Mouse (Mus musculus): ENCODE measurements around the gene 4930544D05Rik.

4930544D05Rik gene

DNA sequence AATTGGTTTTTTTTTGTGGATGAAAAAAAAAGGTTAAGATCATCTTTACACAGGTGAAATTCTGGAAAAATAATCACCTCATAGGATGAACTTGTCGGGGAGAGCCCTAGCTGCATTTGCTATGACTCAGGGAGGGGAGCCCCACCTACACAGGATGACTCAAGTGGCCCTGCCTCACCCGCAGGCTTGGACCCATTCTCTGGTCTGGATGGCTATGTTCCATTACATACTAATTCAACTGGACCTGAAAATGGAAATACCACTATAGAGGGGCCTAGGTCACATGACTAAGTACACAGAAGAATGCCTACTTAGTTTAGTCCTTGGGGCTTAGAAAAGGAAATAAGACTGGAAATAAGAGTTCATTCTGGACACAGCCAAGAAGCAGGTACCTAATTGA lies 35.7 kb downstream of the 4930544D05Rik start:
- in situ Hi-C loops (cut with MboI; ENCODE audit: low pct_unique_long_range_greater_than_20kb in 1 of 2, low sequenced_read_pairs in 2 of 2, unreplicated experiment in 1 of 2), result no loop called here

DNA sequence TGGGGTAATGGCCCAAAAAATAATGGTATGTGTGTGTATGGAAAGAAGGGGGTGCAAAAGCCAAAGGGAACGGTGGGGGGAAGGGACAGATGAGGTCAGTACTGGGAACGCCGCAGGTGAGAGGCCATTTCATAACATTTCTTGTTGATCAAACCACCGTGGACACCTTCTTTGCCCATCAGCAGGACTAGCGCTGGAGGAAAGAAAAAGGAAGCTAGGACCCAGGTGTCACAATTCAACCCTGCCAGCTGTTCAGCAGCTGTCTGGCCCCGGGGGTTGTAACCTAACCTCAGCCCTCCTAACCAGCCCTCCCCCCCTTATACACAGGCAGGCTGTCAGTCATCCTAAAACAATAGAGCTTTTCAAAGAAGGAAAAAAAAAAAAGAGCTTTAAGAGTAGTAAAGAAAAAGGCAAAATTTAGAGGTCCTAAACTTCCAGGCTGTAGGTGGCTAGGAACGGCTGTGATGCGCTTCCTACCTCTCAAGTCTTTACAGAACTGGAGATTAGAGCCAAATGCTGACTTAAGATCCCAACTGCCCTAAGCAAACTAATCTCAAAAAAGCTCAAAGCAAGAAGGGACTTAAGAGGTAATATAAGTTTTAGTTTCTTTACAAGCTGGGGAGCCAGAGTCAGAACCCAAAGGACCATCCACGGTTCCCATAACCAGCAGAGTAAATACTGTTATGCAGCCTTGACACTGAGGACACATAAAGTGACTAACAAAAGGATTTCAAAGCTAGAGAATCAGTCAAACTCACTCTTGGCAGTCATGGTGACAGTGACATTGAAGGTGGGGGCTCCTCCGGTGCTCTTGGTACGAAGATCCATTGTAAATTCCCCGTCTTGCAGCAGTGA lies 36.6 kb downstream of the 4930544D05Rik start:
- in situ Hi-C loops (cut with MboI; ENCODE audit: low pct_unique_long_range_greater_than_20kb in 1 of 2, low sequenced_read_pairs in 2 of 2, unreplicated experiment in 1 of 2), result no loop called here

DNA sequence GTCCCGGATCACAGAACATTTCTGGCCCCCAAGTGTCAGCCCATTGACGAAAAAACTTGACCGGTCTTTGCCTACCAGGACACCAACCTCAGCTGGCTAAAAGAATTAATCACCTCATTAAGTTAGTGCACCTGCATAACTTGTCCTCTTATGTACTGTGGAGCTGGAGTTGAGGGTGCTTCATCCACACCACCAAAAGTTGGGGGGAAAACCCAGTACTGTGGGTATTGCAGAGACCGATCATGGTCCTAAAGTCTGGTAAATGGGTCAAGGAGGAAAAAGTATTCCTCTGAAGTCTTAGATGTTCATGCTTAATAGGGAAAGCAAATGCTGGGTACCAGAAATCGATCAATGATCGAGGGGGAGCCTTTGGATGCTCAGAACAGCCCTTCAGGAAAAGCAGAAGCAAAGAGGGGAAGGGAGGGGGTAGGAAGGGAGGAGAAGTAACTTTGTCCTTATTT lies 37.3 kb downstream of the 4930544D05Rik start:
- in situ Hi-C loops (cut with MboI; ENCODE audit: low pct_unique_long_range_greater_than_20kb in 1 of 2, low sequenced_read_pairs in 2 of 2, unreplicated experiment in 1 of 2), result no loop called here

DNA sequence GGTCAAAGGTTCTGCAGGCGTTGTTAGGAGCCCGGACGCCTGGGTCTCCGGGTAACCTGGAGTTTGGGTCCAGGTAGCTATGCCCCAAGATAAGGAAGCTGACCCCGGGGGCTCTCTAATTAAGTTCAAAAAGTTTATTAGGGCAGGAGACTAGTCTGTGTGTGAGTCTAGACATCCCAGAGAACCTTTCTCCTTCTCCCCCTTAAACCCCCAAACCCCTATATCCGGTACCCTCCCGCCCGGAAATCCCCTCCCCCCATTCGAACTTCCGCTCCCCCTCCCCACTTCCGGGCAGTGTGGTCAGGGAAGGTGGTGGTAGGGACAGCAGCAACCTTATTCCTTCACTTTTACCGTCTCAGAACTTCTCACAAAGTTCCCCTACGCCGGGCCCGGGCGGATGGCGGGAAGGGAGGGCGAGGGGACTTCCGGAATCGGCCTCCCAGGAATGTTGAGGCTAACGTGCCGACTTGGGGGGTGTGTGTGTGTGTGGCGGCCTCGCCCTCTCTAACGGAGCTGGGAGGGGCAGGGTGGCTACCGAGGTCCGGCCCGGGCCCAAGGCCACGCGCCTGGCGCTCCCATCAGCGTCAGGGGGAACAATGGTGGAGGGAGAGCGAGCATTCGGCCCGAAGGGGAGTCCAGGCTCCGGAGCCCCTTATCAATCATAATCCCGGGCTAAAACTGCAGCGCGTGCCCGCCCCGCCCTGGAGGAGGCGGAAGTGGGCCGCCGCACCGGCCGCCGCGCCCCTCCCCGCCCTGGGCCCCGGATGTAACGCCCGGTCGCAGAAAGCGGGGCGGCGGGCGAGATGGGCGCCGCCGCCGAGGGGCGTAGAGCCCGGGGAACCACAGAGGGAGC lies 37.9 kb downstream of the 4930544D05Rik start:
- in situ Hi-C loops (cut with MboI; ENCODE audit: low pct_unique_long_range_greater_than_20kb in 1 of 2, low sequenced_read_pairs in 2 of 2, unreplicated experiment in 1 of 2), result no loop called here

DNA sequence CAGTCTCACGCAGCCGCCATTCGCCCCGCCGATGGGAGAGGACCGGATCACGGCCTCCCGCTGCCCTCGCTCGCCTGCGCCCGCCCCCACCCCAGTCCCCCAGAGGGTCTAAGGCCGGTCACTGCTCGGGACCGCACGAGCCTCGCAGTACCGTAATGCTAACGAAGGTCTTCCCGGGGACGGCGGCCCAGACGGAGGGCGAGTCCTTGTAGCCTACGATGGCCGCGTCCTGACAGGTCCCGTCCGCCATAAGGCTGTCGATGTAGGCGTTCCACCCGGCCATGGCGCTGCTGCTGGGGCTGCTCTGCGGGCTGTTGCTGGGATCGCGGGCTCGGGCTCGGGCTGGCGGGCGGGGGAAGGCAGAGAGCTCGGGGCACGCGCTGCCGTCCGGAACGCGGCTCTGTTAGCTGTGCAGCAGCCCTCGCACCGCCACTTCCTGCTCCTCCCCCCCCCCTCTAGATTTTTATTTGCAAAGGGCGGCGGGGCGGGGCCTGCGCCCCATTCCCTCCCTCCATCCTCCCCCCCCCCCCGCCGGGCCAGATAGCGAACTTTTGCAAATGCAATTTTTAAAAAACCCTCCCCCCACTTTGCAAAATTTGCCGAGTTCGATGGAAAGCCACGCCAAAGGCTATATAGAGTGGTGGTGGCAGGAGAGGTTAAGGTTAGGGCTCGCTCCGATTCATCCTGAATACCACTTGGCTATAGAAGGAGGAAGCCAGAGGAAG lies 38.7 kb downstream of the 4930544D05Rik start, which contains the start of gene Pfn1:
Pfn1 (minus strand) TSS at position 447 of the 725 bp plus-strand sequence.
- in situ Hi-C loops (cut with MboI; ENCODE audit: low pct_unique_long_range_greater_than_20kb in 1 of 2, low sequenced_read_pairs in 2 of 2, unreplicated experiment in 1 of 2), result no loop called here

DNA sequence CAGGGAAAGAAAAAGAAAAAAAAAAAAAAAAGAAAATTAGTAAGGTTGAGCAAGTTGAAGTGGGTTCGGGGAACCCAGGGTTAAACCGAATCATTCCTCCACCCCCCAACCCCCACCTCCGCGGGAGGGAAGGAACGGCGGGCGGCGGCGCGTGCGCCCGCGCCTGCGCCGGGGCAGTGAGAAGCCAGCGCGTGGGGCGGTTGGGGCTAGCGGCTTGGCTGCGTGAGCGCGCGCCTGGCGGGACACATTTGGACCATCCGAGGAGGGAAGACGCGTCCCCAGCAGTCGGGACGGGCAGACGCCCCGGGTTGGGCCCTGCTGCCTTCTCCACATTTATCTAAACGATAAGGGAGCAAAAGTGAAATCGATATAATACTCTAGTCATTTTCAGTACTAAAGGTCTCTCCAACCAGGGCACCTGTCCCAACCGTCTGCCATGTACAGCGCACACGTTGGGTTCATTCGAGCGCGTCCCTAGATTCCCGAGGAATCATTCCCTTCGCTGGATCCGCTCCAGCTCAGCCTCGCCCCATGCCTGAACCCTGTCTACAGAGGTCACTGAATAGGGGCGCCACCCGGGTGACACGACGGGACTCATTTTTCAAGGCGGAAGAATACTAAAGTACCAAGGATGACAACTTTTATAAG lies 39.4 kb downstream of the 4930544D05Rik start:
- in situ Hi-C loops (cut with MboI; ENCODE audit: low pct_unique_long_range_greater_than_20kb in 1 of 2, low sequenced_read_pairs in 2 of 2, unreplicated experiment in 1 of 2), result no loop called here

DNA sequence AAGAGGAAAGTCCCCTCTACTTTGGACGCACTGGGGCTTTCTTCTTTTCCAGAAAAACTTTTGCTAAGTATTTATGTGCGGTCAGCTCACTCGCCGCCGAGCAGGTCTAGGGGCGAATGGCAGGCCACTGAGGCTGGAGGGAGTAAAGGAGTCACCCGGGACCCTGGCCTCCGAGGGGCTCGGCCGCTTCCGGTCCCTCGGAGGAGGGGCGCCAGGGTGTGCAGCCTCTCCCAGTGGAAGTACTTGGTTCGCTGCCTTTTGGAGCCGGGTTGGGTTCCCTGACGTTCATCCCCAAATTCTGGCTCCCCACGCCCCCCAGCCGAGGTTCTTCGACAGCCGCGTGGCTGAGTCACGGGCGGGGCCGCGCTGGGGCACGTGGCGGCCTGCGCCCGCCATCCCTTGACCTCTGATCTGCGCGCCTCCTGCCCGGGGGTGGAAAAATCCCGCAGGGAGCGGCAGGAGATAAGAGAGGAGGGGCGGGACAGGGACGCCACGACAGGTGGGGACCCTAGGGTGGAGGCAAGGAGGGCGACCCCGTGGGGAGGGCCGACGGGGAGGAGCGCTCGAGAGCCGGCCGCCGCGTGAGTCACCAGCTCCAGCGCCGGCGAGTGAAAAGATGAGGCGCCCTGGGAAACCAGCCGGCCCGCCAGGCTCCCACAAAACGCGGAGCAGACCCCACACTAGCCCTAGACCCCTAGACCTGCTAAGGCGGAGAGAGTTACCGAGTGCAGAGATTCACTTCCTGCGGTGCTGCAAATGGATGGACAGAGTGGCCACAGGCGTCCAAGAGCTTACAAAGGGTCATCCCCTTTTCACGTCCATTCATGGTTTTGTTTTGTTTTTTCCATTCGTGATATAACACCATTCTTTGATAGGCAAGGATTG lies 40.2 kb downstream of the 4930544D05Rik start:
- in situ Hi-C loops (cut with MboI; ENCODE audit: low pct_unique_long_range_greater_than_20kb in 1 of 2, low sequenced_read_pairs in 2 of 2, unreplicated experiment in 1 of 2), result no loop called here

DNA sequence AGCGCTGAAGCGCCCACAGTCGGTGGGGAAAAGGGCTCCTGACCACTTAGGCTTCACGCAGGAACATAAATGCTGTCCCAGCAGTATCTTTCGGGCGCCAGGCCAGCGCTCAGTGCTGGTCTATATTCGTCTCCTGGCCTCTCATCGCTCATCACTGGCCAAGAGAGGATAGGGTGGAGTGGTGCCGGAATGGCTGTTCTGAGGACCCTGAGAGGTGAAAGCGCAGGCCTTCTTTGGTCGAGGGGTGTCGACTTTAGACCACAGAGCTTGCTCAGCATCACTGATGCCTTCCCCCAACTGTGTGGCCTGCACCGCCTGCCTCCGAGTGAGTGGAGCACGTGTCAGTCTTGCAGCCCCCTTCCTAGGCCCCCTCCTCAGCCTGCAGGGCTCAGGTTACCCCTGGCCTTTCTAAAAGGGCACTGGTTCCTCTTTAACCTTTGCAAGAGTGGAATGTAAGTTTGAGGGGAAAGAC lies 40.8 kb downstream of the 4930544D05Rik start:
- in situ Hi-C loops (cut with MboI; ENCODE audit: low pct_unique_long_range_greater_than_20kb in 1 of 2, low sequenced_read_pairs in 2 of 2, unreplicated experiment in 1 of 2), result no loop called here

DNA sequence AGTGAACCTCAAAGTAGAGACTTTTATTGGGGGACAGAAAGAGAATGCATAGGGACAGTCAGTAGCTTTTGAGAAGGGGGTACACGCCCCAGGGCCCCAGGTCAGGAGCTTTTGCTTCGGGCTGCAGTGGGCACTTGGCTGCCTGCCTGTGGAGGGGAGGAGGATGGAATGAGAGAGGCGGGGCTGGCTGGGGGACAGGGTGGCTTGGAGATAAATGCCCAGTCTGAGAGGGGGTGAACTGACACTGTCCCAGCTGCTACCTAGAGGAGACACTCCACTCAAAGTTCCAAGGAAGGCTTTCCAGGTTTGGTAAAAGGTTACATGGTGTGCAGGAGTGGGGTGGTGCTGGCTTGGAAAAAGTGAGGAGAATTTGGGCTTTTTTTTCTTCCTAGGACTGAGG lies 41.3 kb downstream of the 4930544D05Rik start, which contains the start of gene Eno3:
Eno3 (plus strand) TSS at position 239 of the 400 bp plus-strand sequence.
- in situ Hi-C loops (cut with MboI; ENCODE audit: low pct_unique_long_range_greater_than_20kb in 1 of 2, low sequenced_read_pairs in 2 of 2, unreplicated experiment in 1 of 2), result no loop called here

DNA sequence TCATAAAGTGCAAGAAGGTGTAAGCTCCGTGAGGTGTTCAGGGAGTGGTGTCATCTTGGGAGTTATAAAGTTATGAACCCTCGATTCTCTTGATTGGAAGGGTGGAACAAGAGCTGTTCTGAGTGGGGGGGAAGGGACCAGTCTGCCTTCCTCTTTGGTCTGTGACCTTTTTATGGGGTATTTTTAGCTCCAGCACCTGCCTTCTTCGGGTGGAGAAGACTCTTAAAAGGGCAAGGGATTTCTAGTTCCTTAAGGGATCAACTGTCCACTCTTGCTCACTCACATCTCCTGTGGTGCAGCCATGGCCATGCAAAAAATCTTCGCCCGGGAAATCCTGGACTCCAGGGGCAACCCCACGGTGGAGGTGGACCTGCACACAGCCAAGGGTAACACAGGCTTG lies 41.9 kb downstream of the 4930544D05Rik start:
- in situ Hi-C loops (cut with MboI; ENCODE audit: low pct_unique_long_range_greater_than_20kb in 1 of 2, low sequenced_read_pairs in 2 of 2, unreplicated experiment in 1 of 2), result no loop called here

DNA sequence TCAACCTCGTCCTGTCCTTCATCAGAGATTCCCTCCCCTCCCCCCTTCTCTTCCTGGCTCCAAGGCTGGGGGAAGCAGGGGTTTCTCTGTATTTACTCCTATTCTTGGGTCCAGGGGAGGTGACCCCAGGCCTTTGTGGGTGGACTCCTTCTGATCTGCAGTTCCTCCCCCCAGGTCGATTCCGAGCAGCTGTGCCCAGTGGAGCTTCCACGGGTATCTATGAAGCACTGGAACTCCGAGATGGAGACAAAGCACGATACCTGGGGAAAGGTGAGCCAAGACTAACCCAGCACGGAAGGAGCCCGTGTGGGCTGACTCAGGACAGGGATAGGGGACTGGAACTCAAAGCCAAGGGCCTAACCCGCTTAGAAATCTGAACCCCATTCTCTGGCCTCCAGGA lies 42.3 kb downstream of the 4930544D05Rik start:
- in situ Hi-C loops (cut with MboI; ENCODE audit: low pct_unique_long_range_greater_than_20kb in 1 of 2, low sequenced_read_pairs in 2 of 2, unreplicated experiment in 1 of 2), result no loop called here

DNA sequence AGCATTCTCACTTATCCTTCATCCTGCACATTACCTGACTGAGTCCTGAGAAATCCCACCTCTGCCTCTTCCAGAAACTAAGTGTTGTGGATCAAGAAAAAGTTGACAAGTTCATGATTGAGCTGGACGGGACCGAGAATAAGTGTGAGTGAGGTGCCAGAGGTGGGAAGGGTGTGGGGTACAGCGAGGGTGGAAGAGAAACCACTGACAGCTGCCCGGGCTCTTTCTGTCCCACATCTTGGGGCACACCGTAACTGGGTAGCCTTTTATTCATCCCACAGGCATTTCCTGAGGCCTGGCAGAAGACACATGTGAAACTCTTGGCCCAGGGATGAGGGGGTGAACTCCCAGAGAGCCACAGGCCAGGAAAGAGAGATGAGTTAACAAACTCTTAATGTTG lies 42.9 kb downstream of the 4930544D05Rik start:
- in situ Hi-C loops (cut with MboI; ENCODE audit: low pct_unique_long_range_greater_than_20kb in 1 of 2, low sequenced_read_pairs in 2 of 2, unreplicated experiment in 1 of 2), result no loop called here

DNA sequence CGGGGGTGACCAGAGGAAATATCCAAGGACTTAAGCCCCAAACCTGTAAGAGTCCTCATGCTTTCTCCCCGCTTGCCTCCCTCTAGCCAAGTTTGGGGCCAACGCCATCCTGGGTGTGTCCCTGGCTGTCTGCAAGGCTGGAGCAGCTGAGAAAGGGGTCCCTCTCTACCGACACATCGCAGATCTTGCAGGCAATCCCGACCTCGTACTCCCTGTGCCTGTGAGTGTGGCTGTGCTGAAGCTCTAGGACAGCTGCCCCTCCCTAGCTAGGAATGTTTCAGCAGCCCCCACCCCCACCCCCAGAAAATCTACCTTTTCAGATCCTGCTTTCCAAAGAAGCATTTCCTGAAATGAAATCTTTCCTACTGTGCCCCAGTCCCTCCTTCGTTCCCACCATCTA lies 43.3 kb downstream of the 4930544D05Rik start:
- in situ Hi-C loops (cut with MboI; ENCODE audit: low pct_unique_long_range_greater_than_20kb in 1 of 2, low sequenced_read_pairs in 2 of 2, unreplicated experiment in 1 of 2), result no loop called here

DNA sequence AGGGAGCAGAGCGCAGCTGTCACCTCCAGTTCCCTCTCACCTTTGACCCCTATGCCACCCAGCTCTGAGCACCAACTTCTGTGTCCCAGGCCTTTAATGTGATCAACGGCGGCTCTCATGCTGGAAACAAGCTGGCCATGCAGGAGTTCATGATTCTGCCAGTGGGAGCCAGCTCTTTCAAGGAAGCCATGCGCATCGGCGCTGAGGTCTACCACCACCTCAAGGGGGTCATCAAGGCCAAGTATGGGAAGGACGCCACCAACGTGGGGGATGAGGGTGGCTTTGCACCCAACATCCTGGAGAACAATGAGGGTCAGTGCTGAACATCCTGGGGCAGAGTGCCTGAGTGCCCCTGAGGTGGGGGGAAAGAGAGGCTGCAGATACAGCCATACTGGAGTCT lies 44.9 kb downstream of the 4930544D05Rik start:
- in situ Hi-C loops (cut with MboI; ENCODE audit: low pct_unique_long_range_greater_than_20kb in 1 of 2, low sequenced_read_pairs in 2 of 2, unreplicated experiment in 1 of 2), result no loop called here

DNA sequence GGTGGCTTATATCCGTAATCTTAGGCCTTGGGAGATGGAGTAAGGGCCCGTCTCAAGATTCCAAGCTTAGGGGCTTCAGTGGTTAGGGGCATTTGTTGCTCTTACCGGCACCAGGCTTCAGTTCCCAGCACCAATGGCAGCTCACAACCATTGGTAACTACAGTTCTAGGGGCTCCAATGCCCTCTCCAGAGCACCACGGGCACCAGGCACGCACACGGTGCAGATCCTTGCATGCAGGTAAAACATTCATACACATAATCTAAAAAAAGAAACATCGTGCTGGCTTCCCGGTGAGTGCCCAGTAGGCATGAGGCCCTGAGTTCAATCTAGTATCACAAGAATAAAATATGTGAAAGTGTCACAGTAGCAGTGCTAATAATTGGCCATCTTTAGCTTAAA lies 47.5 kb downstream of the 4930544D05Rik start:
- in situ Hi-C loops (cut with MboI; ENCODE audit: low pct_unique_long_range_greater_than_20kb in 1 of 2, low sequenced_read_pairs in 2 of 2, unreplicated experiment in 1 of 2), result no loop called here

DNA sequence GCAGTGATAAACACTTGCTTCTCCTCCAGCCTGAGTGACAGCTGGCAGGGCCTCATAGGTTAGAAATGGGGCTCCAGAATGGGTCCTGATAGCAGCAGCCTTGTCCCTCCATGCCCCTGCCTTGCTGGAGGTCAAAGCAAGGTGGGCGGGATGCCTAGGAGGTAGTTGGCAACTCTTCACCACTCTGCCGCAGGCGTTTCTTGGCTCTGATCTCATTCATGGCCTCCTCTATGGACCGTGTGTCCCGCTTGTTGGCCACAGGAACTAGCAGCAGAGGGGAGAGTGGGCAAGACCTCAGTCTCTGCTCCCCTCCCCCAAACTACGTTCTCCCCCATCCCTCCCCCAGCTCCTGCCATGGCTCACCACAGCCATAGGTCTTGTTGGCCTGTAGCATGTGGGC lies 48.3 kb downstream of the 4930544D05Rik start:
- in situ Hi-C loops (cut with MboI; ENCODE audit: low pct_unique_long_range_greater_than_20kb in 1 of 2, low sequenced_read_pairs in 2 of 2, unreplicated experiment in 1 of 2), result no loop called here

DNA sequence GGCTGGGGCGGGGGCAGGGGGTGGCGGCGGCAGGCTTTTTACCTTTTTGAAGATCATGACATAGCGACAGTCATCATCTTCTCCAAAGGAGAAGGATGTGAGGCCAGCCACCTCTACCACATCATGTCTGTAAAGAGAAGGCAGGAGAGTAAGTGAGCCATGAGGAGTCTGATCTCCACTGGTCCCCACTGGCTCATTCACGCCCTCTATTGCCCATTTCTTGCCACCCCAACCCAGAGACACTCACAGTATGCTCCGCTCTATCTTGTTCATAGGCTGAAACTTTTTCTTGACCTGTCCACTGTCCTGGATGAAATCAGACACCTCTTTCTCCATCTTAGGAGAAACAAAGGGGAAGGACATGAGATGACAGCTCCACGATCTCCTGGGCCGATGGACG lies 49.1 kb downstream of the 4930544D05Rik start:
- in situ Hi-C loops (cut with MboI; ENCODE audit: low pct_unique_long_range_greater_than_20kb in 1 of 2, low sequenced_read_pairs in 2 of 2, unreplicated experiment in 1 of 2), result no loop called here

All from mouse embryonic stem cell (cell line).